Mouse (Mus musculus): ENCODE results near the gene Inpp5a. TPM values are rescaled to one million over a fixed set of nuclear protein-coding genes. Genes with fewer than 3 reads are reported as not detected.
A peak's percentile ranks its signal among the peaks of the same experiment; 100 is the strongest.

Gene Inpp5a
- polyA plus RNA-seq, 1 experiment = 35.4 TPM

- DNase-seq (ENCODE audit: extremely low spot score in 1 of 2, low spot score in 1 of 2) = no peak
These were observed 181.9 kb downstream of the Inpp5a start for GRCm38 (mm10) chr7:139570788-139571187.

- no peak for DNase-seq (ENCODE audit: extremely low spot score in 1 of 2, low spot score in 1 of 2)
These were observed 183.8 kb downstream of the Inpp5a start for GRCm38 (mm10) chr7:139572665-139573064.

DNA sequence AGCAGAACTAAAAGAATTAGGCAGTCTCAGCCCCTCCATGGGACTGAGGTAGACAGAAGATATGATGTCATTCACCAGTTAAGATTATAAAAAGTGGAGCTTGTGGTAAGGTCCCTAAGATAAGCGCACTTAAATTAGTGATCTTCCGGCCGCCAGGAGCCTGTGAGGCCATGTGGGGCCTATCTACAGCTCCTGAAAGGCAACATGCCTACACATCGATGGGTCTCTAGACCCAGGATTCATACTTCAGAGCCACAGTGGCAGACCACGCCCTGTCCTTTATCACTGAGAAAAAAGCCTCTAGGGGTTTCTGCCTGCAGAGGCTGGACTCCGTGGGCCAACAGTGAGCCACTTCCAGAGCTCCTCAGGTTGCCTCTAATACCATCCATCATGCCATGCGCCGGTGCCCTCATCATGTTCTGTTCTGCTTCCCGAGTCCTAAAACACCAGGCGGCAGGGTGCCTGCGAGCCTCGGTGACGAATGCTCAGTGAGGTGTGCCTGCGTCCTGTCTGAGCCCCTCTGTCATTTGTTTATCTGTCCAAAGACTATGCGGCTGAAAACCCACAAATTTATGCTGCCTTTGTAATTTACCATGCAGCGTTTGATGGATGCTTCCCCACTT lies 187.3 kb downstream of the Inpp5a start:
- no peak for DNase-seq (ENCODE audit: extremely low spot score in 1 of 2, low spot score in 1 of 2)

DNA sequence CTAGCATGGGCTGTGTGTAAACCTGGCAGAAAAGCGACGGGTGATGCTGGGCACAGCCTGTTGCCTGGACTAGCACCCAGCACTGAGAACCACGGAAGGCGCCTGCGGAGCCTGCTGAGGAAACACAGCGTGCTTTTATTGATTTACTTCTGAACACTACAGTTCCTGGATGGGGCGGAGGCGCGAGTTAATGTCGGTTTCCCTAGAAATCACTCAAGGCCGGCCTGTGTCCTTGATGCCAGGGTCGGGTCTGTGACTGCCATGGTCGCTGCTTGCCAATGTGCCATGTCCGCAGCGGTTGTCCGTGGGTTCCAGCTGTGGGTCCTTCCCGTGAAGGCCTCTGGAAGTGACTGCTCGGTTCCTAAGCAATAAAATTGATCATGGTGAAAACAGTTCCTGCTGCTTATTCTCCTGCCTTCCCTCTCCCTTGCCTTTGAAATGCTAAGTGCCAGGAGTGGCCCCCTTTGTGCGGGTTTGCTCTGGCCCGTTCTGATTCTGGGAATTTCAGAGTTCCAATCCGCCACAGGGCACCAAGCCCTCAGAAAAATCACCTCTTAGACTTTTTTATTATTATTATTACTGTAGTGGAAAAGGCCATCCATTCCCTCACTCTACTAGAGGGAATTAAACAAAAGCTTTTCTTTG lies 190.5 kb downstream of the Inpp5a start:
- DNase-seq (ENCODE audit: extremely low spot score in 1 of 2, low spot score in 1 of 2) = no peak

DNA sequence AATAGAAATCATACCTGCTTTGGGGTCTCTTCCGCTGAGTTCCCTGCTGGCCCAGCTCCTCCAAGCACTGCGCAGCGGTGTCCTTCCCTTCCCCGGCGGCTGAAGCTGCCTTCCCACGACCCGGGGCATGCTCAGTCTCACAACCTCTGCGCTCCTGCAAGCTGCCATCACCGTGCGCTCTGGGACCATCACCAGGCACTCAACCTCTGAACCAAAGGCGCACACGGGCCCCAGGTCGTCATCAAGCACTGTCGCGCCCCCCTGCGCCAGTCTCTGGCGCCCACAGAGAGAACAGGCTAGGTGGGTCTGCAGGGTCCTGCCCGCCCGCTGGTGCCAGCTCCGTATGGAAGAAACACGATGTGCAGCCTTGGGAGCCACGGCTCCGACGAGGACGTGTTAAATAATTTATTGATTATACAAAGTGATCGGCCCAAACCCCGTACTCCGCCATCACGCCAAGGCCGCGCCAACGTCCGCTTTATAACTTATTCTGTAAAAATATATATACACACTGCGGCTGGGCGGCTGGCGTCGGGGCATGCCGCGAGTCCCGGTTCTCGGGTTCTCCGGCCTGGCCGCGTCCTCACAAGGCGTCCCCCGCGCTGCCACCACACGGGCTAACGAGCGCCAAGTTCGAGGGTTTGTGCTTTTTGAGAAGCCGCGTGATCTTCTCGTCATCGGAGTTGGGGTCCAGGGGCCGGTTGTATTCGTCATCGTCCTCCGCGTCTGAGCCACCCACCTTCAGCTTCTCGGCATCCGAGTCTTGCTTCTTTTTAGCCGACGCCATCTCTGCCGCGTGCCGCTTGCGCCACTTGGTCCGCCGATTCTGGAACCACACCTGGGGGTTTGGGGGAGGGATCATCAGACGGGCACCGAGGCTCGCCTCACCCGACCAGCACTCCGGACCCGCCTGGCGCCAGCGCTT lies 192.2 kb downstream of the Inpp5a start:
- DNase-seq (ENCODE audit: extremely low spot score in 1 of 2, low spot score in 1 of 2) = no peak

GRCm38 (mm10) chr7:139581801-139582571 lies 193.1 kb downstream of the Inpp5a start:
- DNase-seq (ENCODE audit: extremely low spot score in 1 of 2, low spot score in 1 of 2) = no peak

DNA sequence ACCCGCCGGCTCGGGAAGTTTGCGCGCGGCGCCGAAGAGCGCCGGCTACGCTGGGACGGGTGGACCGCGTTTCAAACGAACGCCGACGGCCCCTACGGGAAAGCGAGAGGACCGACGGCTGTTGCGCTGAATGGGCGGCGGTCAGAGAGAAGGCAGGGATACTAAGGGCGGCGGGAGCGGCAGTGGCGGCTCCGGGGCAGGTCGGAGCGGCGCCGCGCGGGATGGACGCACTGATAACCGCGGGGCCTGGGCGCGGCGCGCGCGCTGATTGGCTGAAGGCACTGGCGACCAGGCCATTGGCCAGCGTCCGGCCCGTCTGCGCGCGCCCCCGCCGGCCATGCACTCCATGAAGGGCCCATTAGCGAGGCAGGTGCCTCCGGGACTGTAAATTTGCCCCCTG lies 193.7 kb downstream of the Inpp5a start, which contains the start of gene Nkx6-2:
Gene Nkx6-2 (minus strand): TSS at position 203 of the 400 bp plus-strand sequence.
- DNase-seq (ENCODE audit: extremely low spot score in 1 of 2, low spot score in 1 of 2) = peak in 1 of 2 experiments; percentile 26

GRCm38 (mm10) chr7:139583094-139583737 lies 194.3 kb downstream of the Inpp5a start:
- no peak for DNase-seq (ENCODE audit: extremely low spot score in 1 of 2, low spot score in 1 of 2)

DNA sequence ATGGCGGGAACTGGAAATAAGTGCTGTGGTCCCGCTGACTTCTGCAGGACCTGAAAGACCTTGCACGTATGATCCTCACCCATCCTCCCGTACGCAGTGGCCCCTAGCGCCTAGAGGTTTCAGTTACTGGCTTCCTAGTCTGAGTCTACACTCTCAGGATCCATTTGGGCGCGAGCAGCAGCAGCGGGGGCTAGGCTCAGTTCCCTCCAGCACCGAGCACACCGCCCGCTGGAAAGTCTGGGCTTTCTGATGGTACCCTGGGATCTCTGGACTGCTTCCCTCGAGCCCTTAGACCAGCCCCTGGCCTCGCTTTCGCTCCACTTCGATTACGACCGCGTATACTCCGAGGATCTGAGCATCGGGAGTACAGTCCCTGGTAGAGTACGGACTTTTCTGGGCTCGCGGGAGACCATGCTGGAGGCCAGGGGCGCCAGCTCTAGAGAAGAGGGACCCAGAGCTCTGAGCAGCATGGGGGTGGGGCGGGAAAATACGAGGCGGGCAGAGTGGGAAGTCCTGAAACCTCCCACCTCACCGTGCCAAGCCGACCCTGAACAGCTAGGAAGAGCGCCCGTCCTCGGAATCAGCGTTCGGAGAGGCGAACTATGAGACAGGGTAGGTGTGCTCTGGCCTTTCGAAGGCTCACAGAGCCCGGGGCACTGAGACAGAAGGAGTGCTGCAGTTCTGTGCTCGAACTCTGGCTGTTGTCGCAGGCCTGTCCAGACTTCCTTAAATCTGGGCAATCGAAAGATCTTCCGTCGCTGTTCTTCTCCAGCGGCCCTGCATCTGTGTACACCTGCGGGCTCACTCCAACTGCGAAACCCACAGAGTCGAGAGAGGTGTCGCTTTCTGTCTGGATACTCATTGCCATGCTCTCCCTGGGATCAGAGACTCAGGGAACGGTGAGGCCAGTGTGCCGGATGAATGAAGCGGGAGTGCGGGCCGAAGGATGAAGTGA lies 195.6 kb downstream of the Inpp5a start:
- no peak for DNase-seq (ENCODE audit: extremely low spot score in 1 of 2, low spot score in 1 of 2)

DNA sequence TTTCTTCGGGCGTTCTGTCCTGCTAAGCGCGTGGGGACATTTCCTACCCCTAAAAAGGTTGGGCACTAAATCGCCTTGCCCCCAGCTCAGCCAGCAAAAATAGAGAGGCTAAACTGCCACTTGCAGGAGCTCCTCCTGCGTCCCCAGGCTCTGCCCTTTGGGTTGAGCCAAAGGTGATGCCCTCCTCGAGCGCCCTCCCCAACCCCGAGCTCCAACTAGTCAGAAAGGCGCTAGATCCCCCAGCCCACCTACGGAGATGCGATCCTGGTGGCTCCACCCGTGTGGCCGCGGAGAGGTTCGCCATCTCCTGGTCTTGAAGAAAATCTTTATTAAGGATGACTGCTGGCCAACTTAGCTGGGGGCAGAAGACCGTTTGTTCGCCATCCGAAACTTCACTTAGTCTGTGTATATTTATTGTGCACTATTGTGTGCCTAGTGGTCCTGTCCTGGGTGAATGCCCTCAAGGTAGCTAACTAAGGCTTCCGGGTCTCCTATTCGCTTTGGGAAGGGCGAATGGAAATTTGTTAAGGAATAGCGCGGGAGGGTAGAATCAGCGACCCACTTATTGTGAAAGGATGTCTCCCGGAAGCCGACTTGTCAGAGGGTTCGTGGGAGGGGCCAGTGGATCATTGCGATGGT lies 196.4 kb downstream of the Inpp5a start:
- DNase-seq (ENCODE audit: extremely low spot score in 1 of 2, low spot score in 1 of 2) = no peak

- DNase-seq (ENCODE audit: extremely low spot score in 1 of 2, low spot score in 1 of 2) = no peak
These were observed 199.0 kb downstream of the Inpp5a start for GRCm38 (mm10) chr7:139587919-139588318.

DNA sequence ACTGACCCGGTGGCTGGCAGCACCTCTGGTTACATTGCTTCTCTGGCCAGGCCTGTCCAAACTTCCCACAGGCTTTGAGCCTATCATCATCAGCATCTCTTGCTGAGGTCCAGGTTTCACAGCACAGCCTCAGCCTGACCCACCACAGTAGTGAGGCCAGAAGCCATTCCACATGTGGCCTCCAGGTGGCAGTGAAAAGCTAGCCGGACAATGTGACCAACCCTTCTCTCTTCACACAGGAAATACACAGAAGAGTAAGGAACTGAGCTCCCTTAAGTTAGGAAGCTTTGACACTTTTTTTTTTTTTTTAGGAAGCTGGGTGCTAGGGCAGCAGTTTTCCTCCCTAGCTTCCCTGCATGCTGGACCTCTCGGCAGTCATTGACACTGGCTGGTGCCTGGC lies 201.4 kb downstream of the Inpp5a start:
- peak in 1 of 2 experiments; percentile 65 for DNase-seq (ENCODE audit: extremely low spot score in 1 of 2, low spot score in 1 of 2)

DNA sequence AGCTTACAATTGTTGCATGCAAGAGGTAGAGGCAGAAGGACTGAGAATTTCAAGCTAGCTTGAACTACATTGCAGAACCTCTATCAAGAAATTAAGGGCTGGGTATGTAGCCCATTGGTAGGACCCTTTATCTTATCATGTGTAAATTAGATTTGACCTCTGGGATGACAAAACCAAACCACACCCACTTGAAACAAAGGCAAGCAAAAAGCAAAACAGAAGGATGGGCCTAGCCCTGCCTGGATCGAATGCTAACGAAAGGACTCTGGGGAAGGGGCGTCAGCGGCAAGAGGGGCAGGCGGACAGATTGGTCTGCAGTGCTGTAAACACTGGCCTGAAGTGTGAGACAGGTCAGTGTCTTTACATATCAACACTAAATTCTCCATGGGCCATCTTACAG lies 202.4 kb downstream of the Inpp5a start:
- DNase-seq (ENCODE audit: extremely low spot score in 1 of 2, low spot score in 1 of 2) = no peak

DNA sequence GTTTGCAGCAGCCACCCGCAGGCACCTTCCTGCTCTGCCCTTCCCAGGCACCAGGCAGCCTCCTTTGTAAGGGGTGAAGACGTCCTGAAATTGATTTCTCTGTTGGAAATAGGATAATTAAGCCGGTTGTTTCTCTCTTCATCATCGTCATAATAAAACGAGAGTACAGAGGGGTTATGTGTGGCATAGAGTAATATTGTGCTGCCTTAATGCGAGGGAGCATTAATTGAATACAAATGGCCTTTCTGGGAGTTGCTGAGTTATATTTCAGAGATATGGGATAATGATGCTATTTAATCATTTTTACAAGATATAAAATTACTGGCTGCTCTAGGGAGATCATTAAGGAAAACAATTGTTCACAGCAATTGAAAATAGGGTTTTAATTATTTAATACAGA lies 206.4 kb downstream of the Inpp5a start:
- no peak for DNase-seq (ENCODE audit: extremely low spot score in 1 of 2, low spot score in 1 of 2)

GRCm38 (mm10) chr7:139595862-139596261 lies 207.0 kb downstream of the Inpp5a start:
- no peak for DNase-seq (ENCODE audit: extremely low spot score in 1 of 2, low spot score in 1 of 2)

DNA sequence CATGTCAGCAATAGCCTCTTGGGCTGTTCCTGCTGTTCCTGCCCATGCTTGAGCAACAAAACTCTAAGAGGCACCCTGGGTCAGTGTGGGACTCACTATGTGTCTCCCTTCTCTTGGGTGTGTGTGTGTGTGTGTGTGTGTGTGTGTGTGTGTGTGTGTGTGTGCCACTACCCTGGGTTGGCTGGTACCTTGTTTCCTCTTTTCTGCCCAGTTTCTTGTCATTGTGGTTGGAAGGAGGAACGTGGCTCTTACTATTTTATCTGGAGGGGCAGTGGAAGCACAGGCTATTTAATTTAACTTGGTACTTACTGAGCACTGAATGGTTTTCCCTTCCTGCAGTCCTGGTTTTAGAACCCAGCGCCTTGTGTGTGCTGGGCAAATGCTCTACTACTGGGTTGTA lies 221.4 kb downstream of the Inpp5a start:
- no peak for DNase-seq (ENCODE audit: extremely low spot score in 1 of 2, low spot score in 1 of 2)

DNA sequence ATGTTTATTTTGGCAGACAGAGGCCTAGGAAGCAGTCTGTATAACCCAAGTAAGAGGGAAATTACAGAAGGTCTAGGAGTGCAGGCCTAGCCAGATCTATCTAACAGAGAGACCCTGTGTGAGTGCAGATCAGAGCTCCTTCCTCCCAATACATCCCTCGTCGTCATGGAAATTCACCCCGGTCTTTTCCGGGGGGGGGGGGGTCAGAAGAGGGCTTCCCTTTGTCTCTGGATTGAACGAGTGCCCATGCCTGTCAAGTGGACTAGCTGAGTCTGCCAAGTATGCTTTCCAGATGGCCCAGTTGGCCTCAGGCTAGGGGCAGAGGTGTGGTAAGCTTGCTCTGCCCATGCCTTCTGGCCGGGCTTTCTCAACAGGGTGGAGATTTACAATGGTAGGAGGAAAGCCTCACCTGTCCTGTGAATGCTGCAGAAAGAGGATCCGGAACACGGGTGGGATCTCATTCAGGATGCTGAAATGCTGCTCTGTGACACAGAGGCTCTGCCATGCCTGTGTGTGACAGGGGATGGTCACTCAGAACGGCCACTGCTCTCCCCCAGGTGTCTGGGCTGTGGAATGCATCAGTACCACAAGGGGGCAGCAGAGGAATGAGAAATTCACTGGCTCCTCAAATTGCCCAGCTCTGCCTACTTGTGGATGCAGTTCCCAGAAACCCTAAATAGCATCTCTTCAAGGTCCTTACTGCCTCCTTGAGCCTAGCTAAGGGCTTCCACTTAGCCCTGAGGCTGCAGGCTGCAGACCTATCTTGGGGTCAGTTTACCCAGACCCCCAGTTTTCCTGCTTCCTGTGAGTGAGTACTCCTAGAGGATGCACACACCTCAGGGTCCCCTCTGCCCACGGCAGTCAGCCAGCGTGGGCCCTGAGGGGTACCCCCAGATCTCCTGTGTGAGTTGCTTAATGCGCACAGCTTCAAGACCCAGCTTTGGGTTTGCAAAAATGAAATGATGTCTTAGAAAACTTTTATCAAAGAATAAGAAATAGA lies 227.2 kb downstream of the Inpp5a start:
- peak; percentile 47 to 90 for DNase-seq (ENCODE audit: extremely low spot score in 1 of 2, low spot score in 1 of 2)

Measured in frontal cortex, adult 2 months (tissue).